Mouse (Mus musculus) lung, postnatal 0 days (tissue): ENCODE data around the gene Cd36. TPM values are rescaled to one million over a fixed set of nuclear protein-coding genes. Genes with fewer than 3 reads are reported as not detected.
A peak's percentile ranks its signal among the peaks of the same experiment; 100 is the strongest.

Experiments
- ATAC-seq: fragments of 200-750 bp; cut with Nextera tagmentation; 2 replicates; pipeline ENCODE4 v1.8.0; 2017; ENCODE audit warnings: moderate library complexity
- DNase-seq: peaks from one replicate; pipeline ENCODE4 v3.0.0-alpha.2; 2016; ENCODE audit warnings: low spot score
- H3K27ac ChIP-seq: fragments of 300-500 bp; sonication (generic); 2 replicates; pipeline ENCODE4 v1.5.1; 2014; ENCODE audit warnings: antibody characterized with exemption, mild to moderate bottlenecking, low read length, mixed read lengths
- H3K27me3 ChIP-seq: fragments of 300-500 bp; sonication (generic); replicated peaks from 2 replicates; pipeline ENCODE4 v1.6.1; 2014; ENCODE audit warnings: low read length, mixed read lengths; ENCODE audit not compliant: insufficient read depth
- H3K36me3 ChIP-seq: fragments of 300-500 bp; sonication (generic); 2 replicates; pipeline ENCODE4 v1.6.1; 2014; ENCODE audit warnings: low read length, mixed read lengths; ENCODE audit not compliant: insufficient read depth
- H3K4me1 ChIP-seq: fragments of 300-500 bp; sonication (generic); 2 replicates; pipeline ENCODE4 v1.6.1; 2014; ENCODE audit warnings: antibody characterized with exemption, low read depth, low read length, mixed read lengths; ENCODE audit not compliant: insufficient read depth
- H3K4me2 ChIP-seq: fragments of 300-500 bp; sonication (generic); replicated peaks from 2 replicates; pipeline ENCODE4 v1.6.1; 2014; ENCODE audit warnings: low read depth, mild to moderate bottlenecking, low read length, moderate library complexity, mixed read lengths
- H3K4me3 ChIP-seq: fragments of 300-500 bp; sonication (generic); 2 replicates; pipeline ENCODE4 v1.5.1; 2014; ENCODE audit warnings: low read depth, low read length
- H3K9ac ChIP-seq: fragments of 300-500 bp; sonication (generic); replicated peaks from 2 replicates; pipeline ENCODE4 v1.6.1; 2014; ENCODE audit warnings: low read depth, mild to moderate bottlenecking
- H3K9me3 ChIP-seq: fragments of 300-500 bp; sonication (generic); 2 replicates; pipeline ENCODE4 v1.6.1; 2016; ENCODE audit warnings: low read length, mixed read lengths
- CTCF ChIP-seq: IDR thresholded peaks from 2 replicates; pipeline ENCODE4 v1.5.1; 2016; ENCODE audit warnings: antibody characterized with exemption, mild to moderate bottlenecking
- EP300 ChIP-seq: IDR thresholded peaks from 2 replicates; pipeline ENCODE4 v1.6.1; 2016; ENCODE audit warnings: antibody characterized with exemption, mild to moderate bottlenecking, control low read depth
- WGBS: fragments of 180-500 bp; shearing (Covaris S2); extraction: QIAGEN DNeasy Blood & Tissue Kit; methylation state at CpG from one replicate; pipeline ENCODE4 v1.1.7; 2014; 5-methylcytosine and 5-hydroxymethylcytosine counted together
- polyA plus RNA-seq: library from polyadenylated mRNA; unstranded; fragments of >200 nt; fragmentation: Nextera tagmentation; extraction: Ambion mirVana; gene quantifications from 2 replicates; pipeline ENCODE4 v1.2.1, GENCODE M21; 2015

Gene Cd36
- polyA plus RNA-seq, 1 experiment from 2014 or later: 458 TPM

- H3K9me3 ChIP-seq: no peaks in the 10 kb centered on the region
- no peak overlapping the region for H3K4me3 ChIP-seq
- ATAC-seq: no peak
- no peak; the same call in 1 of the 2 replicates for TF ChIP-seq EP300
- no peak for TF ChIP-seq CTCF
- no peak for DNase-seq
- H3K36me3 ChIP-seq: no peaks in the 10 kb centered on the region
- 36% methylated on average over 5 of the region's 5 CpGs for WGBS
- H3K27me3 ChIP-seq: no peaks in the 10 kb centered on the region
- no peak overlapping the region for H3K9ac ChIP-seq
- no peak overlapping the region for H3K4me2 ChIP-seq
- H3K27ac ChIP-seq: peak overlapping the region; percentile 47
- H3K4me1 ChIP-seq: no peaks in the 10 kb centered on the region; the same call in 1 of the 2 replicates
These were observed 45.3 kb downstream of the Cd36 start for GRCm38 (mm10) chr5:17843316-17843715.

DNA sequence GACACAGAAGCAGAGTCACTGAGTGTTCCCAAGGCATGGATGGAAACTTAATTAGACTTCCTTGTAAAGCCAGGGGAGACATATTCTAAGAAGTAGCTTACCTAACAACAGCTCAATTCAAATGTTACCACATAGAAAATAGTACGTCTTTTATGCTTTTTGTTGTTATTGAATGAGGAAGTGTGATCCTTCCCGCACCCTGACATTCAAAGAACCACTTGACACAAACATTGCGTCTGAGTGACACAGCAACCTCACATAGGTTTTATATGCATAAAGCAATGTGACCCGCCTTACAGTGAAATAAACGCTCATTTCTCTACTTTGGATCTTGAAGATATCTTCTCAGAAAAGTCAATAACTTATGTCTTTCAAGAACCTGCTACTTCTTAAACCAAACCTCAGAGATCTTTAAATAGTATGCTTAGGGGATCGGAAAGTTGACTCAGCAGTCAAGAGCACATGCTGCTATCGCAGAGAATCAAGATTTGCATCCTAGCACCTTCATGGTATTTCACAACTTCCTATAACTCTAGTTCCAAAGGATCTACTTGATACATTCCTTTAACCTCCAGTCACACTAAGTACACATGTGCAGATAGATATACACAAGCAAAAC is 46.4 kb downstream of the Cd36 start:
- H3K4me3 ChIP-seq: no peak overlapping the region
- H3K9me3 ChIP-seq: no peaks in the 10 kb centered on the region
- peak; percentile 50 for ATAC-seq
- no peak overlapping the region for H3K9ac ChIP-seq
- H3K27ac ChIP-seq: 0 out of 2 replicates have a peak overlapping the region, but pooled peaks have one; percentile 2
- TF ChIP-seq CTCF (no peak), EP300 (no peak)
- no peaks in the 10 kb centered on the region for H3K27me3 ChIP-seq
- DNase-seq: peak; percentile 58
- no peaks in the 10 kb centered on the region for H3K36me3 ChIP-seq
- WGBS: 52% methylated on average over 7 of the region's 7 CpGs
- no peak overlapping the region for H3K4me2 ChIP-seq
- H3K4me1 ChIP-seq: no peaks in the 10 kb centered on the region; the same call in 1 of the 2 replicates

DNA sequence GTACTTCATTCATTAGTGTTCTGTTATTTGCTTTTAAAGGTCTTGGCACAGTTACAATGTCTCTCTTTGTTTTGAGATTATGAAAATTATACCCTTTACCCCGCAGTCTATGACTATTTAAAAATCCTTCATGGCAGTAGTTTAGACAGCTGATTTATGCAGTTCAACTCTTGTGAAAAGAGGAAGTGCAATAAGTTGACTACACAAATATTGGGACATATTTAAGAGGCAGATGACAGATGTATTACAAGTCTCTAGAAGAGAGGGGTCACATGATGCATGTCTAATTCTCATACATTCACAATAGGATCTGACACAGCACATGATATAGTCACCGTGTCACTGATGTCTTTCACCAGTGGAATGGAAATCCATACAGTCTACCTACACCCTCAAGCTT is 49.1 kb downstream of the Cd36 start:
- Histone ChIP-seq H3K4me2 (no peak overlapping the region), H3K27ac (no peak overlapping the region), H3K27me3 (no peaks in the 10 kb centered on the region), H3K36me3 (no peaks in the 10 kb centered on the region), H3K4me1 (no peaks in the 10 kb centered on the region; the same call in 1 of the 2 replicates), H3K9me3 (no peaks in the 10 kb centered on the region), H3K4me3 (no peak overlapping the region), H3K9ac (no peak overlapping the region)
- no peak for TF ChIP-seq EP300
- no peak for TF ChIP-seq CTCF
- DNase-seq: peak; percentile 71
- peak; percentile 43 for ATAC-seq
- WGBS: 13% methylated on average over 2 of the region's 2 CpGs

DNA sequence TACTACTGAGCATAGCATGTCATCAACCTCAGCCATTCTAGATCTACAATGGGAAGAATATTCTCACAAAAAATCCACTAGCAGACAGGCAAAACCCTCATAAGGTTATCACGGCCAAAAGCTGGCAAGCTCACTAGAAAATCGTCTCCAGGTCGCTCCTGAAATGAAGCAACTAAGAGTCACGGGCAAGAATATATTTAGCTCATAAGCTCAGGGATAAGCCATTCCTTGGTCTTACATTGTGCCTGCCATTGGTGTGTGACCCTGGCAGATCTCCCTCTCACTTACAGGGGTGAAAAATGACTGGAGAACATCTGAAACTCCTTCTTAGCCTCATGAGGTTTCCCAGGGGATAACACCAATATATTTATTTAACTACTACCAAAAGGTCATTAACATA is 52.2 kb downstream of the Cd36 start:
- Histone ChIP-seq H3K4me2 (no peak overlapping the region), H3K4me3 (no peak overlapping the region), H3K27ac (peak overlapping the region; percentile 34; the same call in 1 of the 2 replicates), H3K27me3 (no peaks in the 10 kb centered on the region), H3K4me1 (no peaks in the 10 kb centered on the region; the same call in 1 of the 2 replicates), H3K9ac (no peak overlapping the region), H3K36me3 (no peaks in the 10 kb centered on the region), H3K9me3 (no peaks in the 10 kb centered on the region)
- WGBS: 67% methylated on average over 4 of the region's 4 CpGs
- ATAC-seq: no peak
- no peak for TF ChIP-seq EP300
- no peak for TF ChIP-seq CTCF
- no peak for DNase-seq

GRCm38 (mm10) chr5:17835302-17836097 is 53.1 kb downstream of the Cd36 start:
- 21% methylated on average over 4 of the region's 4 CpGs for WGBS
- Histone ChIP-seq H3K9ac (no peak overlapping the region), H3K27ac (peak overlapping the region; percentile 33; the same call in 1 of the 2 replicates), H3K9me3 (no peaks in the 10 kb centered on the region), H3K4me2 (peak overlapping the region; percentile 2; the same call in 1 of the 2 replicates), H3K36me3 (no peaks in the 10 kb centered on the region), H3K4me1 (no peaks in the 10 kb centered on the region; the same call in 1 of the 2 replicates), H3K27me3 (no peaks in the 10 kb centered on the region), H3K4me3 (no peak overlapping the region)
- DNase-seq (peak; percentile 29), ATAC-seq (peak; percentile 46)
- no peak; the same call in 1 of the 2 replicates for TF ChIP-seq EP300
- TF ChIP-seq CTCF: no peak

DNA sequence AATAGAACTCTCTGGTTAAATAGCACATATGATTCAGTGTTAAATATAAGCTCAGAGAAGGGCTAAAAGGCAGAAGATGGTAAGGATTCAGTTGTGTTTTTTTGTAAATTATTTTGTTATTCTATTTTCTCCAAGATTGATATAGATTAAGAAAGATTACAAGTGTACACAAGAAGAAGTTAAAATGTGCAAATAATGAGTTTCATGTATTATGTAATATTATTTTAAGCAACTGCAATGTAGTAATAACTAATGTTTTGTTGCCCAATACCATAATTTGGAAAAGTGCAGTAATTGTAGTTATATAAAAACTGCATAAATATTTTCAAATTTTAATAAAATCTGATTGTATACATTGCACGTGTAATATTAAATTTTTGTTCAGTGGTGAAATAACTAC is 54.8 kb downstream of the Cd36 start:
- Histone ChIP-seq H3K9ac (no peak overlapping the region), H3K27ac (no peak overlapping the region), H3K27me3 (no peaks in the 10 kb centered on the region), H3K9me3 (no peaks in the 10 kb centered on the region), H3K4me3 (no peak overlapping the region), H3K4me2 (no peak overlapping the region), H3K36me3 (no peaks in the 10 kb centered on the region), H3K4me1 (0 out of 2 replicates have a peak, but pooled peaks cover 3% of the 10 kb centered on the region)
- ATAC-seq (no peak), DNase-seq (no peak)
- 93% methylated on average over 1 of the region's 1 CpGs for WGBS
- TF ChIP-seq EP300 (no peak), CTCF (no peak)
